Comparison of ENCODE assay signal across 20 mouse cellular contexts in the genomic region with DNA sequence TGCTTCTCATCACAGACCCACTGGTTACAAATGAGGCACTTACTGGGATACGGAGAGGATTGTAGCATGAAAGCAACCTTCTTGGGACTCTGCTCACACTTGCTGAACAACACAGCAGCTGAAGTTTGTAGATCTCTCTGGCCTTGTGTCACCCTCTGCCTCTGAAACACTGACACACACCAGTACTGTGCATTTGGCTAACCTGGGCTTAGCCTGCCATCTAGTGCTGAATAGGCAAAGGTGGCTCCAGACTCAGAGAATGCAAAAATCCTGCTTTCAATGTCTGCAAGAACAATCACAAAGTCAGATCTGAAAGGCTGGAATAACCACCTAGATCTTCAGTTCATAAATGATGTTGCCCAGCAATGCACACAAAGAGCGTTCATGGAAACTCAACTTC. TPM values are rescaled to one million over a fixed set of nuclear protein-coding genes. Genes with fewer than 3 reads are reported as not detected.
A peak's percentile ranks its signal among the peaks of the same experiment; 100 is the strongest.
DNase-seq lines count a peak whose midpoint lies in the region; ATAC-seq and TF ChIP-seq lines count a peak whose summit lies in the region.
"Not testable (repeated sequence)": the region's sequence is repeated elsewhere in the genome, so short reads cannot be mapped to it uniquely, and the experiment has no call there.
"Had no signal": no experiment of that assay in that cellular context is flagged by ENCODE, and none has a peak within 500 bp of the region (broad histone marks: within the 10 kb centered on the region; RNA-seq: fewer than 3 reads in every experiment).

No protein-coding gene starts in this region.

- H3K27me3 ChIP-seq in CH12.LX (replicated peaks); forebrain, embryonic 14.5 days (replicated peaks; ENCODE audit: control insufficient read depth, insufficient read depth, low read length); midbrain, postnatal 0 days (ENCODE audit: insufficient read depth, low read length): not testable (repeated sequence)

- peak in 1 of 2 experiments; percentile 61; a peak in 2 of 4 replicates for TF ChIP-seq CTCF in CH12.LX (conservative IDR thresholded peaks at IDR 0.05 in 1 of 2, IDR thresholded peaks at IDR 0.05 in 1 of 2; ENCODE audit: low read depth in 2 of 2, low read length in 2 of 2)
- TF ChIP-seq CTCF in left cerebral cortex, adult 2 months (IDR thresholded peaks at IDR 0.05): peak; percentile 49
- peak; percentile 77 for TF ChIP-seq CTCF in midbrain, postnatal 0 days (IDR thresholded peaks at IDR 0.05)

- peak; percentile 20 for DNase-seq in CH12.LX (ENCODE audit: extremely low read depth)
- DNase-seq in brain, adult 2 months (ENCODE audit: low read depth, low spot score): peak; percentile 70
- peak; percentile 9 for DNase-seq in forebrain, embryonic 14.5 days (ENCODE audit: low spot score)
- peak; percentile 13 for DNase-seq in heart, postnatal 4 days
- DNase-seq in kidney, postnatal 4 days: peak; percentile 2 to 4
- peak; percentile 22 to 41 for DNase-seq in left cerebral cortex, adult 2 months (ENCODE audit: extremely low spot score in 1 of 2, low spot score in 2 of 2)
- peak; percentile 72 for DNase-seq in midbrain, postnatal 0 days (ENCODE audit: low spot score)
- peak; percentile 8 for DNase-seq in right cerebral cortex, postnatal 4 days

- not testable (repeated sequence) for H3K9me3 ChIP-seq in CH12.LX (replicated peaks; ENCODE audit: low read length); forebrain, embryonic 14.5 days (replicated peaks; ENCODE audit: control insufficient read depth, low read length); midbrain, postnatal 0 days (ENCODE audit: low read length)

- H3K4me3 ChIP-seq in CH12.LX (replicated peaks in 1 of 3; ENCODE audit: low read depth in 2 of 3, low read length in 2 of 3, poor library complexity in 1 of 3): peak overlapping the region in 1 of 3 experiments; percentile 32
- not testable (repeated sequence) for H3K4me3 ChIP-seq in forebrain, embryonic 14.5 days (ENCODE audit: low read depth, low read length); left cerebral cortex, adult 2 months; midbrain, postnatal 0 days (ENCODE audit: low read depth, low read length)

- 98% methylated on average over 2 of the region's 2 CpGs for WGBS in forebrain, embryonic 14.5 days
- 85% methylated on average over 2 of the region's 2 CpGs for WGBS in midbrain, postnatal 0 days

- H3K4me1 ChIP-seq in CH12.LX (ENCODE audit: control insufficient read depth in 1 of 2, insufficient read depth in 2 of 2); forebrain, embryonic 14.5 days (ENCODE audit: control insufficient read depth, insufficient read depth, low read length); midbrain, postnatal 0 days (ENCODE audit: insufficient read depth, low read length): not testable (repeated sequence)

- not testable (repeated sequence) for TF ChIP-seq POLR2A in CH12.LX (IDR thresholded peaks at IDR 0.05; ENCODE audit: low read depth, low read length)

- not testable (repeated sequence) for H3K79me2 ChIP-seq in CH12.LX (replicated peaks; ENCODE audit: control insufficient read depth, extremely low read depth, insufficient read depth, poor library complexity, severe bottlenecking)

- in situ Hi-C loops in CH12.LX (cut with MboI; ENCODE audit: low pct_ligation_motif_present, low pct_unique_long_range_greater_than_20kb, low sequenced_read_pairs): not testable (repeated sequence)

- ATAC-seq in forebrain, embryonic 14.5 days: not testable (repeated sequence)
- peak; percentile 77 for ATAC-seq in midbrain, postnatal 0 days (ENCODE audit: low FRiP score)

- peak; percentile 54 for TF ChIP-seq RAD21 in CH12.LX (IDR thresholded peaks at IDR 0.05; ENCODE audit: low read depth, low read length)

- not testable (repeated sequence) for H3K36me3 ChIP-seq in CH12.LX (replicated peaks in 1 of 2; ENCODE audit: control insufficient read depth in 1 of 2, insufficient read depth in 1 of 2, low read length in 1 of 2); forebrain, embryonic 14.5 days (ENCODE audit: control insufficient read depth, insufficient read depth, low read length); midbrain, postnatal 0 days (ENCODE audit: insufficient read depth, low read length)

- not testable (repeated sequence) for TF ChIP-seq EP300 in CH12.LX (IDR thresholded peaks at IDR 0.05; ENCODE audit: low read length)

- dilution Hi-C loops in CH12.LX (cut with MboI; ENCODE audit: extremely low pct_ligation_motif_present, extremely low pct_unique_long_range_greater_than_20kb, low sequenced_read_pairs): not testable (repeated sequence)

- H3K9ac ChIP-seq in CH12.LX (ENCODE audit: insufficient read depth, low read depth); forebrain, embryonic 14.5 days (ENCODE audit: low read length); midbrain, postnatal 0 days (replicated peaks; ENCODE audit: low read length, poor library complexity, severe bottlenecking): not testable (repeated sequence)

- not testable (repeated sequence) for H3K27ac ChIP-seq in CH12.LX (ENCODE audit: insufficient read depth, low read depth); forebrain, embryonic 14.5 days (ENCODE audit: low read depth, low read length); left cerebral cortex, adult 2 months; midbrain, postnatal 0 days (ENCODE audit: low read depth, low read length)

- peak overlapping the region; percentile 21; the same call in 1 of the 2 replicates for H3K4me2 ChIP-seq in CH12.LX (ENCODE audit: insufficient read depth, low read depth, poor library complexity, severe bottlenecking)
- not testable (repeated sequence) for H3K4me2 ChIP-seq in forebrain, embryonic 14.5 days (ENCODE audit: low read length); midbrain, postnatal 0 days (ENCODE audit: low read depth, low read length, poor library complexity, severe bottlenecking)

- intact Hi-C loops in left cerebral cortex, adult 2 months (cut with DNase I): loop anchor here (5.0 to 10.0 kb wide), 3 partner anchors 262 to 664 kb away; partner anchors contain the start of genes Btnl9, Irgm1 and Olfr1393

TF ChIP-seq in CH12.LX, 34 proteins besides CTCF, POLR2A, EP300 and RAD21:
- TF ChIP-seq SMC3 (IDR thresholded peaks at IDR 0.05; ENCODE audit: low read depth, low read length): peak; percentile 41

RNA-seq across cellular contexts. Expression of gene Olfr1381, which starts 6.6 kb away (rescaled TPM):
- not detected in 2 replicates for total RNA-seq in CH12.LX (2012; rRNA removed)
- not detected in 2 replicates for total RNA-seq in CH12.LX (2014; rRNA removed)
- polyA plus RNA-seq in CH12.LX (2012; ENCODE audit: insufficient read length, low read depth): not detected in 2 replicates
- not detected in 2 replicates for polyA plus RNA-seq in forebrain, embryonic 14.5 days (2014; fragmentation: Nextera tagmentation; extraction: Ambion mirVana)
- total RNA-seq in heart, postnatal 4 days (2021): not detected
- not detected for total RNA-seq in left cerebral cortex, adult 2 months (2021)
- total RNA-seq in midbrain, postnatal 0 days (2014; rRNA removed): not detected in 2 replicates
- polyA plus RNA-seq in midbrain, postnatal 0 days (2015; fragmentation: Nextera tagmentation; extraction: Ambion mirVana): not detected in 2 replicates
- total RNA-seq: adrenal gland, postnatal 4 days; gastrocnemius, adult 8-10 months; left cerebral cortex, postnatal 10 days had no signal
- polyA plus RNA-seq: forebrain, embryonic 10.5 days; heart, embryonic 11.5 days; hindbrain, embryonic 12.5 days; kidney, embryonic 14.5 days; liver, embryonic 13.5 days; midbrain, embryonic 12.5 days; neural tube, embryonic 12.5 days; stomach, embryonic 14.5 days had no signal

RNA-seq across cellular contexts. Expression of gene Olfr1382, which starts 8.6 kb away (rescaled TPM):
- total RNA-seq in CH12.LX (2012; rRNA removed): not detected in 2 replicates
- total RNA-seq in CH12.LX (2014; rRNA removed): not detected in 2 replicates
- polyA plus RNA-seq in CH12.LX (2012; ENCODE audit: insufficient read length, low read depth): not detected in 2 replicates
- polyA plus RNA-seq in forebrain, embryonic 14.5 days (2014; fragmentation: Nextera tagmentation; extraction: Ambion mirVana): not detected in 2 replicates
- not detected for total RNA-seq in heart, postnatal 4 days (2021)
- not detected for total RNA-seq in left cerebral cortex, adult 2 months (2021)
- not detected in 2 replicates for total RNA-seq in midbrain, postnatal 0 days (2014; rRNA removed)
- not detected in 2 replicates for polyA plus RNA-seq in midbrain, postnatal 0 days (2015; fragmentation: Nextera tagmentation; extraction: Ambion mirVana)
- total RNA-seq: adrenal gland, postnatal 4 days; left cerebral cortex, postnatal 10 days had no signal
- polyA plus RNA-seq: CD4-positive, CD25-positive, alpha-beta regulatory T cell, adult 4 months; forebrain, embryonic 10.5 days; heart, embryonic 11.5 days; hindbrain, embryonic 12.5 days; kidney, embryonic 14.5 days; liver, embryonic 13.5 days; midbrain, embryonic 12.5 days; neural tube, embryonic 12.5 days; stomach, embryonic 14.5 days had no signal

RNA-seq across cellular contexts. Expression of gene Olfr1383, which starts 17.2 kb away (rescaled TPM):
- not detected in 2 replicates for total RNA-seq in CH12.LX (2012; rRNA removed)
- total RNA-seq in CH12.LX (2014; rRNA removed): not detected in 2 replicates
- not detected in 2 replicates for polyA plus RNA-seq in CH12.LX (2012; ENCODE audit: insufficient read length, low read depth)
- not detected in 2 replicates for polyA plus RNA-seq in forebrain, embryonic 14.5 days (2014; fragmentation: Nextera tagmentation; extraction: Ambion mirVana)
- under 1 TPM; 0.36 to 0.79 TPM for total RNA-seq in heart, postnatal 4 days (2021)
- not detected for total RNA-seq in left cerebral cortex, adult 2 months (2021)
- not detected in 2 replicates for total RNA-seq in midbrain, postnatal 0 days (2014; rRNA removed)
- polyA plus RNA-seq in midbrain, postnatal 0 days (2015; fragmentation: Nextera tagmentation; extraction: Ambion mirVana): not detected in 2 replicates
- total RNA-seq: adrenal gland, postnatal 4 days had no signal
- polyA plus RNA-seq: CD4-positive, CD25-positive, alpha-beta regulatory T cell, adult 4 months; forebrain, embryonic 10.5 days; heart, embryonic 11.5 days; hindbrain, embryonic 12.5 days; kidney, embryonic 14.5 days; liver, embryonic 13.5 days; midbrain, embryonic 12.5 days; neural tube, embryonic 12.5 days; stomach, embryonic 14.5 days had no signal

RNA-seq across cellular contexts. Expression of gene Olfr1380, which starts 20.0 kb away (rescaled TPM):
- total RNA-seq in CH12.LX (2012; rRNA removed) (not detected in 2 replicates), CH12.LX (2014; rRNA removed) (not detected in 2 replicates)
- not detected in 2 replicates for polyA plus RNA-seq in CH12.LX (2012; ENCODE audit: insufficient read length, low read depth)
- not detected in 2 replicates for polyA plus RNA-seq in forebrain, embryonic 14.5 days (2014; fragmentation: Nextera tagmentation; extraction: Ambion mirVana)
- not detected for total RNA-seq in heart, postnatal 4 days (2021)
- not detected for total RNA-seq in left cerebral cortex, adult 2 months (2021)
- not detected in 2 replicates for total RNA-seq in midbrain, postnatal 0 days (2014; rRNA removed)
- not detected in 2 replicates for polyA plus RNA-seq in midbrain, postnatal 0 days (2015; fragmentation: Nextera tagmentation; extraction: Ambion mirVana)
- total RNA-seq: adrenal gland, postnatal 4 days; gastrocnemius, adult 8-10 months; left cerebral cortex, postnatal 10 days had no signal
- polyA plus RNA-seq: CD4-positive, CD25-positive, alpha-beta regulatory T cell, adult 4 months; forebrain, embryonic 10.5 days; heart, embryonic 11.5 days; hindbrain, embryonic 12.5 days; kidney, embryonic 14.5 days; liver, embryonic 13.5 days; midbrain, embryonic 12.5 days; neural tube, embryonic 12.5 days; stomach, embryonic 14.5 days had no signal

RNA-seq across cellular contexts. Expression of gene Olfr1384, which starts 30.1 kb away (rescaled TPM):
- total RNA-seq in CH12.LX (2012; rRNA removed) (not detected in 2 replicates), CH12.LX (2014; rRNA removed) (not detected in 2 replicates)
- not detected in 2 replicates for polyA plus RNA-seq in CH12.LX (2012; ENCODE audit: insufficient read length, low read depth)
- polyA plus RNA-seq in forebrain, embryonic 14.5 days (2014; fragmentation: Nextera tagmentation; extraction: Ambion mirVana): not detected in 2 replicates
- total RNA-seq in heart, postnatal 4 days (2021): not detected
- not detected for total RNA-seq in left cerebral cortex, adult 2 months (2021)
- not detected in 2 replicates for total RNA-seq in midbrain, postnatal 0 days (2014; rRNA removed)
- polyA plus RNA-seq in midbrain, postnatal 0 days (2015; fragmentation: Nextera tagmentation; extraction: Ambion mirVana): not detected in 2 replicates
- total RNA-seq: adrenal gland, postnatal 4 days; gastrocnemius, adult 8-10 months; left cerebral cortex, postnatal 10 days had no signal
- polyA plus RNA-seq: CD4-positive, CD25-positive, alpha-beta regulatory T cell, adult 4 months; forebrain, embryonic 10.5 days; heart, embryonic 11.5 days; hindbrain, embryonic 12.5 days; kidney, embryonic 14.5 days; liver, embryonic 13.5 days; midbrain, embryonic 12.5 days; neural tube, embryonic 12.5 days; stomach, embryonic 14.5 days had no signal

Comparison
In these comparisons a context has a peak if more than half of its experiments do, and no peak if none do; other contexts are left out.
1. DNase-seq: peak in every context shown above with its lines; median percentile 72 in midbrain, postnatal 0 days; 70 in brain, adult 2 months; 32 in left cerebral cortex, adult 2 months; 20 in CH12.LX; 13 in heart, postnatal 4 days; 9 in forebrain, embryonic 14.5 days; 8 in right cerebral cortex, postnatal 4 days; 3 in kidney, postnatal 4 days.